Mouse (Mus musculus) forebrain, embryonic 16.5 days (tissue): ENCODE results near the gene Crybb3. TPM values are rescaled to one million over a fixed set of nuclear protein-coding genes. Genes with fewer than 3 reads are reported as not detected.

Experiments used
- ATAC-seq: fragments of 200-750 bp; cut with Nextera tagmentation; 2 replicates; pipeline ENCODE4 v1.8.0; 2017; ENCODE audit warnings: mild to moderate bottlenecking, moderate library complexity
- H3K27ac ChIP-seq: fragments of 300-500 bp; sonication (generic); 2 replicates; pipeline ENCODE4 v1.5.1; 2014; ENCODE audit warnings: low read length, control low read depth
- H3K27me3 ChIP-seq: fragments of 300-500 bp; sonication (generic); replicated peaks from 2 replicates; pipeline ENCODE4 v1.6.1; 2014; ENCODE audit warnings: low read length; ENCODE audit not compliant: control insufficient read depth, insufficient read depth
- H3K36me3 ChIP-seq: fragments of 300-500 bp; sonication (generic); 2 replicates; pipeline ENCODE4 v1.6.1; 2014; ENCODE audit not compliant: control insufficient read depth, insufficient read depth
- H3K4me1 ChIP-seq: fragments of 300-500 bp; sonication (generic); replicated peaks from 2 replicates; pipeline ENCODE4 v1.6.1; 2014; ENCODE audit warnings: low read length; ENCODE audit not compliant: control insufficient read depth, insufficient read depth
- H3K4me2 ChIP-seq: fragments of 300-500 bp; sonication (generic); 2 replicates; pipeline ENCODE4 v1.6.1; 2014; ENCODE audit warnings: mild to moderate bottlenecking, low read length, control low read depth
- H3K4me3 ChIP-seq: fragments of 300-500 bp; sonication (generic); replicated peaks from 2 replicates; pipeline ENCODE4 v1.5.1; 2014; ENCODE audit warnings: mild to moderate bottlenecking, low read length, control low read depth
- H3K9ac ChIP-seq: fragments of 300-500 bp; sonication (generic); replicated peaks from 2 replicates; pipeline ENCODE4 v1.6.1; 2014; ENCODE audit warnings: low read depth, low read length, control low read depth
- H3K9me3 ChIP-seq: fragments of 300-500 bp; sonication (generic); 2 replicates; pipeline ENCODE4 v1.6.1; 2016; ENCODE audit warnings: low read length; ENCODE audit not compliant: control insufficient read depth
- WGBS: fragments of 180-500 bp; shearing (Covaris S2); extraction: QIAGEN DNeasy Blood & Tissue Kit; methylation state at CpG from one replicate; pipeline ENCODE4 v1.1.7; 2014; 5-methylcytosine and 5-hydroxymethylcytosine counted together
- polyA plus RNA-seq: library from polyadenylated mRNA; unstranded; fragments of >200 nt; fragmentation: Nextera tagmentation; extraction: Ambion mirVana; gene quantifications from 2 replicates; pipeline ENCODE4 v1.2.1, GENCODE M21; 2015

Gene Crybb3
- polyA plus RNA-seq, 1 experiment from 2014 or later: 0.94 TPM

DNA sequence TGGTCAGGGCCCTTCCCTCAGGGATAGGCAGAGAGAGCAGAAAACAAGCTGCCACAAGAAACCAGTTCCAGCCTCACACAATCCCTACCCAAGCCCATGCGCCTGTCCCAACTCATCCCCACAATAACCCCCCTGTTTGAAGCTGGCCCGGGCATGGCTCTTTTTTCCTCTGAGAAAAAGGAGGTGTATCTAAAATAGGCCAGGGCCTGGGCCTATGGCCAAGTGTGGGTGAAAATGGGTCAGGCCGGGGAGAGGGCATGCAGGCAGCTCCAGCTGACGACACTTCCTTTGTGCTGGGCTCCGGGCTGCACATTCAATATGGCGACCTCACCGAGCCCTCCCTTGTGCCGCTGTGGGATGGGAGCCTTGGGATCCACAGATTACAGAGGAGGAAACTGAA is 37.9 kb downstream of the Crybb3 start:
- Histone ChIP-seq H3K4me2 (no peak overlapping the region), H3K4me3 (no peak overlapping the region), H3K36me3 (no peaks in the 10 kb centered on the region), H3K27me3 (no peaks in the 10 kb centered on the region), H3K9me3 (no peaks in the 10 kb centered on the region), H3K9ac (no peak overlapping the region), H3K27ac (no peak overlapping the region), H3K4me1 (peaks cover 29% of the 10 kb centered on the region)
- 47% methylated on average over 8 of the region's 8 CpGs for WGBS
- ATAC-seq: no peak

DNA sequence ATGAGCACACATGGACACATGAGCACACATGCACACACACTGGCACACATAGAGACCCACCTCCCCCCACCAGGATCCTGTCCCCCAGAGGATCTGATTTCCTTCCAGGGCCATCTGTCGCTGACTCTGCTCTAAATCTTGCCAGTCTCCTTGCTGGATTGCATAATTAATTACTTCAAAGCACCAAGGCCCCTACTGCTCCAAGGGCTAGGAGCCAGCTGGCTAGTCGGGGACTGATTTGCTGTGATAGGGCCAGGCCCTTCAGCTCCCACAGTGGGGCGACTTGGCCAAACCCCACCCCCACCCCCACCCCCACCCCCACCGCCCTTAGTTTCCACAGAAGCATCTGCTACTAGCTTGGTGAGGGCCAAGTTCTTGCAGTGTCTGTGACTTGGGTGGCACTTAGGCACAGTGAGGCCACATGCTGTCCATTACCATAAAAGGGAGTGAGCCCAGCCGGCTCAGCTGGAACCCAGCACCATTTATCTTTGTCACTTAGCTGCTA is 39.8 kb downstream of the Crybb3 start:
- H3K9me3 ChIP-seq: no peaks in the 10 kb centered on the region
- no peaks in the 10 kb centered on the region for H3K36me3 ChIP-seq
- no peak overlapping the region for H3K4me2 ChIP-seq
- H3K27ac ChIP-seq: peak overlapping the region; percentile 75
- ATAC-seq: peak; percentile 93
- no peak overlapping the region for H3K4me3 ChIP-seq
- H3K4me1 ChIP-seq: peaks cover 31% of the 10 kb centered on the region
- H3K9ac ChIP-seq: no peak overlapping the region
- H3K27me3 ChIP-seq: no peaks in the 10 kb centered on the region
- WGBS: 2% methylated on average over 5 of the region's 5 CpGs

DNA sequence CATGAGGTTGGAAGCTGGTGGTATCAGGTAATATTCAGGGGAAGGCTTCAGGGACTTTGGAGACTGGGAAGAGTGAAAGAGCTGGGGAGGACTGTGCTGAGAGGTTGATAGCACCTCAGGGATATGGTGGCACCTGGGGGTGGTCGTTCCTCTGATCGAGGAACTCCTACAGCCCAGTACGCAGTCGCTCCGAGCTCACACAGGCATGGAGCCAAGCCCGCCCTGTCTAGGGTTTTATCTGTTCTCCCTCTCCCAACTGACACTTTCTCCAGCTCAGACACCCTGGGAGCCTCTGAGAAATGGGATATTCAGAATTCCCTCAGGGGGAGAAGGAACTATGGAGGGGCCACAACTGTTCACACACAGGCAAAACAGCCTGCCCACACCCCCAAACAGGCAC is 40.6 kb downstream of the Crybb3 start:
- H3K27me3 ChIP-seq: no peaks in the 10 kb centered on the region
- no peak overlapping the region for H3K4me2 ChIP-seq
- no peaks in the 10 kb centered on the region for H3K9me3 ChIP-seq
- H3K4me1 ChIP-seq: peaks cover 29% of the 10 kb centered on the region
- no peak overlapping the region for H3K4me3 ChIP-seq
- ATAC-seq: no peak
- WGBS: 37% methylated on average over 6 of the region's 6 CpGs
- no peak overlapping the region for H3K9ac ChIP-seq
- H3K27ac ChIP-seq: peak overlapping the region; percentile 75
- H3K36me3 ChIP-seq: no peaks in the 10 kb centered on the region

- 71% methylated on average over 6 of the region's 6 CpGs for WGBS
- Histone ChIP-seq H3K4me1 (peaks cover 37% of the 10 kb centered on the region), H3K27ac (no peak overlapping the region), H3K9ac (no peak overlapping the region), H3K36me3 (no peaks in the 10 kb centered on the region), H3K4me2 (no peak overlapping the region), H3K9me3 (no peaks in the 10 kb centered on the region), H3K27me3 (no peaks in the 10 kb centered on the region), H3K4me3 (no peak overlapping the region)
- no peak for ATAC-seq
Observed at GRCm38 (mm10) chr5:113038601-113039000, 42.8 kb downstream of the Crybb3 start.

DNA sequence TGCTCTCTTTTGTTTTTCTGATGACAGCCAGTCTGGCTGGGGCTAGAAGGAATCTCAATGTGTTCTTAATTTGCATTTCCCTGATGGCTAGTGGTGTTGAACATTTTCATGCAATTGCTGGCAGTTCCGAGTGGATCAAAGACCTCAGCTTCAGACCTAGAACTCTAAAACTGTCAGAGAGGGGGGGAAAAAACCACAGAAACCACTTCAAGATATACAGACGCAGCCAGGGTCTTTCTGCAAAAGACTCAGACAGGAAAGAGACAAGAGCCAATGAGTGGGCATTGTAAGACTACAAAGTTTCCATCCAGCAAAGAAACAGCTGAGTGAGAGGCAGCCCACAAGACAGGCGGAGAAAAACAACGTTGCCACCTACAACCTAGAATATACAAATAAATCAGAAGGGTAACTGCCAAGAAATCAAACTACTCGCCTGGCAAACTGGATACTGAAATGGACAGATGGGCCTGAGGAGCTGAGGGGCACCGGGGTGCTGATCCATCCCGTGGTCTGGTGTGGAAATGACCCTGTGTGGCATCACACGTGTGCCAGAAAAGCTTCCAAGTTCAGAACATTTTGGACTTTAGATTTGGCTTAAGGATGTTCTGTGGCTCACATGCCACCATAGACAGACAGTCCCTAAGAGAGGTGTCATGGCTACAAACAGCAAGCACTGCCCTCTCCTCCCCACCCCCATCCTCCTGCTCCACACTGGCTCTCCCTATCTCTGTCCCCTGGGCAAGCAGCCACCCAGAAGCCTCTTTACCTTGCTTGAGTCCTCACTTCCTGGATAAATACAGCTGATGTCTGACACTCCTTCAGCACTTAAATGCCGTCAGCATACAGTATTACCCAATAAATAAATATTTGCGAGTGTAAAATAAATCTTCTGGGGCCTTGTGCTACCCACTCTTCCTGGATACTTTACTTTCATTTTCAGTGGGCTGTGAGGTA is 46.0 kb downstream of the Crybb3 start:
- H3K27me3 ChIP-seq: no peaks in the 10 kb centered on the region
- H3K4me1 ChIP-seq: peaks cover 27% of the 10 kb centered on the region
- H3K4me3 ChIP-seq: no peak overlapping the region
- ATAC-seq: no peak; the same call in 1 of the 2 replicates
- 40% methylated on average over 10 of the region's 10 CpGs for WGBS
- H3K9me3 ChIP-seq: no peaks in the 10 kb centered on the region
- no peaks in the 10 kb centered on the region for H3K36me3 ChIP-seq
- no peak overlapping the region for H3K9ac ChIP-seq
- H3K27ac ChIP-seq: peak overlapping the region; percentile 48
- H3K4me2 ChIP-seq: no peak overlapping the region

DNA sequence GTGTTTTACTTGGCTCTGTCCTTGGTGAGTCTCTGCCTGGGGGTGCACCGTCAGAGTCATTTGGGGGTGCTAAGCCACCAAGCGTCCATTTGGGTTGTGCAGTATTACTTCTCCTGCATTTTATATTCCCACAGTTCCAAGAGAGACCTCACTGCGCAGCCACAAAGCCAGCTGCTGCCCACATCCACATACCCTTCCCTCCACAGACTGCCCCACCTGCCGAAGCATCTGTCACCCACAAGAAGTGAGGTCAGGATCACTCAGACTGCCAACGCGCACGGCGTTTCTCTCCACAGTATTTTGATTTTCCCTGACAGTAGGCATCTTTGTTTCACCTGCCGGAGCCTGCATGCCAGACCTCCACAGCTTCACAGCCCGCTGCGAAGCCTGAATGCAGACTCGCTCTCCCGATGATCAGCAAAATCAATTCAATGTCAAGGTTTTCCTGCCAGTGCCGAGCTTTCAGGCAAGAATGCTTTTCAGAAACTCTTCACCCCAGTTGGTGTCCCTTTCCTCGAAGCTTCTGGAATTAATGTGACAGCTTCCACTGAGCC is 50.1 kb downstream of the Crybb3 start:
- Histone ChIP-seq H3K9me3 (no peaks in the 10 kb centered on the region), H3K36me3 (no peaks in the 10 kb centered on the region), H3K27ac (peak overlapping the region; percentile 38), H3K4me3 (no peak overlapping the region), H3K4me2 (no peak overlapping the region), H3K4me1 (peaks cover 22% of the 10 kb centered on the region), H3K9ac (no peak overlapping the region), H3K27me3 (no peaks in the 10 kb centered on the region)
- peak; percentile 22; the same call in 1 of the 2 replicates for ATAC-seq
- WGBS: 32% methylated on average over 15 of the region's 15 CpGs

DNA sequence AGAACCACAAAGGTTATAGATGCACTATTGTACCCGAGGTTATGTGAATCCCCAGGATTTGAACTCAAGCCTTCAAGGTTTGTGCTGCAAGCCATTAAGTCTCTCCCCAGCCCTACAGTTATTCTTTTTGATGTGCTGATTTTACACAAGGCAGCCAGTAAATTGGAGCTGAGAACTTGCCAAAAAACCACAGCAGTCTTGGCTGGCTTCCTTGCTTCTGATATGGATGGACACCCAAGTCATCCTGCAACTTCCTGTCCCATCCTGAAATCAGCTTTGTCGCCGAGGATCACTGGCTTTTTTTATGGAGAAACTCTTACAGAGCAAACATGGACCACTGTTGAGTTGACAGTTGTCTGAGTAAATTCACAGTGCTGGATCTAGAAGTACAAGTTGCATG is 51.3 kb downstream of the Crybb3 start:
- no peaks in the 10 kb centered on the region for H3K9me3 ChIP-seq
- H3K27me3 ChIP-seq: no peaks in the 10 kb centered on the region
- H3K36me3 ChIP-seq: no peaks in the 10 kb centered on the region
- WGBS: 76% methylated on average over 3 of the region's 3 CpGs
- no peak for ATAC-seq
- peaks cover 16% of the 10 kb centered on the region for H3K4me1 ChIP-seq
- H3K4me3 ChIP-seq: no peak overlapping the region
- no peak overlapping the region for H3K4me2 ChIP-seq
- H3K9ac ChIP-seq: no peak overlapping the region
- H3K27ac ChIP-seq: no peak overlapping the region

DNA sequence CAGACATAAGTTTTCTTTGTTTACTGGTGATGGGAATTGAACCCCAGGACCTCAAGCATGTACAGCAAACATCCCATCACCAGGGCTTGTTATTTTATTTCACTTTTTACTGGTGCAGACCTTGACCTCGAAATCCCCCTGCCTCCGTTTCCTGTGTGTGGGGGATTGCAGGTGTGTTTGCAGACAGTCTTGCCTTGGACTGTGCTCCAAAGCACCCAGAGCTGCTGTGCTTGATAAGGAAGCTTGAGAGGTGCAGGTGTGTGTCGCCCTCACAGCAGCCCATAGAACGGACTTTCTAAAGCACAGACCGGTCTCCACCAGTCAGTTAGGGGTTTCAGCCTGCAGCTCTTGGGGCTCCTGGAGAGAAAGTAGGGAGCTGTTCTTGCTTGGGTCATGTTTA is 54.7 kb downstream of the Crybb3 start:
- no peak for ATAC-seq
- 87% methylated on average over 5 of the region's 5 CpGs for WGBS
- Histone ChIP-seq H3K36me3 (no peaks in the 10 kb centered on the region), H3K4me3 (no peak overlapping the region), H3K27me3 (no peaks in the 10 kb centered on the region), H3K4me1 (peaks cover 13% of the 10 kb centered on the region), H3K4me2 (no peak overlapping the region), H3K27ac (no peak overlapping the region), H3K9me3 (no peaks in the 10 kb centered on the region), H3K9ac (no peak overlapping the region)
